Mouse (Mus musculus) left cerebral cortex, adult 18-20 months (tissue): ENCODE results near the gene Creb5. TPM values are rescaled to one million over a fixed set of nuclear protein-coding genes. Genes with fewer than 3 reads are reported as not detected.

Source experiments
- DNase-seq, 2 experiments: peaks; one replicate each; pipeline ENCODE4 v3.0.0; 2021 to 2022; ENCODE audit warnings: low spot score in 2 of 2, mixed read lengths in 1 of 2
- total RNA-seq, 2 experiments: library from RNA; stranded (reverse); gene quantifications; 2 replicates each; pipeline ENCODE4 v1.2.3; 2021

Creb5 gene
- total RNA-seq, 2 experiments from 2014 or later, result 2.5 to 2.7 TPM

DNA sequence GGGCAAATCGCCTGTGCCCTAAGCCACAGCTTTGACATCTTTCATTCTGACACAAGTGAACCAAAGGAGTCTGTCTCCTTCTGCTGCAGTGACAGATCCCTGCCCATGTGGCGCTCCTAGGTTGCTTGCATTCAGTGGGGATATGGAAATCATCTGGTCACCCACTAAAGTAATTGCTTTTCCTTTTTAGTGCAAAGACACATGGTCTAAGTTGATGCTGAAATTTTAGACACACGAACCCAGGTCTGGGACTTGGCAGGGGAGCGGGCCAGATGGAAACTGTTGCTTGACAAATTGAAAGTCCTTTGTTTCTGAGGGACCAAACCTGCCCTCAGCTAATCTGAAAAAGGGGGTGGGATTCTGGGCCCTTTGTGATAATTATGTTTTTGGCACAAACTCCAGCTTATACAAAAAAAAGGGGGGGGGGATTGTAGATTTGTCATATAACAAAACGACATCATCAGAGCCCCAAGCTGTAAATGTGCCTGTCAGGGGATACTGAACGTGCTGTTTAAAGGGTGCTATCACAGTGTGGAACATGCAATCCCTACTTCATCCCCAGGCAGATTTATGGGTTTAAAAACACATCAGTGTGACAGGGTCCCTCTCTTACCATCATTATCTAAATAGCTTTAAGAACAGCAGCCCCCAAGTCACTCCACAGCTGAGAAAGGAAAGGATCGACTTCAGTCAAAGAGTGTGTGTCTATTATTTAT, 401.9 kb downstream of the Creb5 start:
- DNase-seq, result no peak

DNA sequence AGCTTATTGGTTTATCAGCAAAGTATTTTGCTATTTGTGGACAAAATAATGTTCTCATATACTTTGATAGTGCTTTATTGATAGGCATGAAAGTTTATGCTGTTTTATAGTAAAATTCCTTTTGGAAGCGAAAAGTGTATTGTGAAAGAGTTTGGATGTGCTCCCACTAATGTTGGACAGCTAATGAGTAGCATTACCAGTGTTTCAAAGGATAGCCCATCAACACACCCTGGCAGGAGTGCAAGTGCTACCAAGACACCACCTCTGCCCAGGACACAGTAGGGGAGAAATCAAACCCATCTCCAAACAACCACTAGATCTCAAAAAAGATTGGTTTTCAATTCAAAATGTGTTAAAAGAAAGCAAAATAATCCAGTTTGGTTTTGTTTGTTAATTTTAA, 403.9 kb downstream of the Creb5 start:
- no peak for DNase-seq

DNA sequence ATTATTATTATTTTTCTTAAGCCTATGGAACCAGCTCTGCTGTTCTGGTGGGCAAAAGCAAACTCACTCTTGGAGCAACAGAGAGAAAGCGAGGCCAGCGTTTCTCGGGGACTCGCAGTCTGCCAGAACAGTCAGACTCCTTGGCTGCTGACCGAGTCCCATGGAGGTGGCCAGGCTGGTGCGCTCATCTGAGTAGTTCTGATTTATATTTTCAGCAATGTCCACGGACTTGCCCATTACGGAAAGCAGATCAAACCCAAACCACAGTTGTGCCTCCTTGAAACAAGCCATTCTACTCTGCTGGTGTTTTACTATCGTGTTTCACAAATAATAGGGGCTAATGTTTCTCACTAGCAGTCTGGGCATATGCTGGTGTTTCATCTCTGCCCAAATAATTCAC, 408.1 kb downstream of the Creb5 start:
- no peak for DNase-seq

DNA sequence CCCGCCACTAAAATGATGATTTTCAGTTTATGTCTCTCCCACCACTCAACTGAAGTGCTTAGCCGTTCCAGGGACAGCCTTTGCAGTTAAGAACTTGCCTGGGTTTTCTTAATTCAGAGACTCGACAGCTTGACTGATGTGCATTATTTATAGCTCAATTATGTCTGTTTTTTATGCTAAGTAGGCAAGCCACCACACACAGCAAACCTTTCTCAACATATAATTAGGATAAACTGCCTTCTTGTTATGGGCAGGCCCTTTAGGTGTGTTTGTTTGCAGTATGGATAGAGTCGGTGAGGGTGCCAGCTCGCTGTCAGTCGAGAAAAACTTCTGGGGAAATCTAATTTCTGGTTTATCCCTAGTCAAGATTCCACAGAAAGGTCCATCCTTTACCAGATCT, 409.4 kb downstream of the Creb5 start:
- no peak for DNase-seq

DNA sequence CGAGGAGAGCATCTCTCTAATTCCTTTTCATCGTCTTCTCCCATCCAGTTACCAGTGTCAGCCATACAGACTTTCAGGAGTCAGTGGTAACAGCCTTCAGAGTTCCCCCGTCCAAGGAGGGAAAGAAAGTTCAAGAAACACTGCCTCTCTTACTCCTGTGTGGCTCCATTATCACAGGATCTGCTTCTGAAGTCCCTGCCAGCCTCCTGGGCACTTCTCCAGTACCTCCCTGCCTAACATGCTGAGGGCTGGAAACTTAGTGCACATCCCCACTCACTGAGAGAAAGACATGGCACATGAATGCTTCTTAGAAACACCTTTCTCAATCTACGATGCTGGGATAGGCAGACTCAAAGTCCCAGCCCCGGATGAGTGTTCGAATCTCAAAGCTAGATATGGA, 409.9 kb downstream of the Creb5 start:
- peak in 1 of 2 experiments; percentile 4 for DNase-seq

DNA sequence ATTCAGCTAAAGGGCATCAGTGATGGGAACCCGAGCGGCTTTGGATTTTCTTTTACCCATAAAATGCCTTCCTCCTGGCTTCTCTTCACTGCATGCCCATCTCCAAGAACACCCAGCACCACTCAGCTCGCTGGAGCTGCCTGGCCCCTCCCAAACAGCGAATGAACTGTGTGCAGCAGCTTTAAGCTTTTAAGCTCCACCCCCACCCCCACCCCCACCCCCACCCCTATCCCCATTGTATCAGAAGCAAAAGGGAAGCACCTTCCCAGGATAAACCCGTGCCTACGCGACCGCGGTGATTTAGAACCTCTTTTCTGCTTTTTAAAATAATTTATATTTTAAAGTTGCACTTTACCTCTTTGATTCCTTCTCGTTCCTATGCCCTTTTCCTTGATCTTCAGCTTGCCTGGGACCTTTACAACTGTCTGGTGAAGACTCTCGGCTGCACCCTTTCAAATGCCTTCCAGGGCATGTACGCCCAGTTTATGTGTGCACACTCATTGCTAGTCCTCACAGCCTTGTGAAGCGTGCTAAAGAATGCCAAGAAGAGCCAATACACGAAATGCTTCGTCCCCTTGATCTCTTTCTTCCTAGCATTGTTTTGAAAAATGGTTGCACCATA, 411.2 kb downstream of the Creb5 start:
- DNase-seq, result no peak

DNA sequence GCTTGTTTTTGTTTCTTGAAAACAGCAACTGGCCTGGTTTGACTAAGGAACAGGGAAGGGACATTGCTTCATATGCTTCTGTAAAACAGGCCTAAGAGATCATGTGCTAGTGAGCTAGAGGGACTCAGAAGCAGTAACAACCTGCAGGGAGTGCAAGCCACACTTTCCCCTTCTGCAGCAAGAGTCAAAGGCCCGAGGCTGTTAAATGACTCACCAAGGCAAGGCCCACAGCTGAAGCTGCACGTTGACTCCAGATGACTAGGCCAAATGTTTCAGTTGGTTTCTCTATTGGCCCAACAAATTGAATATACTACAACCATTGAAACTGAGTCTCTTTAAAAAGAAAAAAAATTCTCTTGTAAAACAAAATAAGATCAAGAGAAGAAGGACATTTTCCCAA, 417.4 kb downstream of the Creb5 start:
- no peak for DNase-seq

DNA sequence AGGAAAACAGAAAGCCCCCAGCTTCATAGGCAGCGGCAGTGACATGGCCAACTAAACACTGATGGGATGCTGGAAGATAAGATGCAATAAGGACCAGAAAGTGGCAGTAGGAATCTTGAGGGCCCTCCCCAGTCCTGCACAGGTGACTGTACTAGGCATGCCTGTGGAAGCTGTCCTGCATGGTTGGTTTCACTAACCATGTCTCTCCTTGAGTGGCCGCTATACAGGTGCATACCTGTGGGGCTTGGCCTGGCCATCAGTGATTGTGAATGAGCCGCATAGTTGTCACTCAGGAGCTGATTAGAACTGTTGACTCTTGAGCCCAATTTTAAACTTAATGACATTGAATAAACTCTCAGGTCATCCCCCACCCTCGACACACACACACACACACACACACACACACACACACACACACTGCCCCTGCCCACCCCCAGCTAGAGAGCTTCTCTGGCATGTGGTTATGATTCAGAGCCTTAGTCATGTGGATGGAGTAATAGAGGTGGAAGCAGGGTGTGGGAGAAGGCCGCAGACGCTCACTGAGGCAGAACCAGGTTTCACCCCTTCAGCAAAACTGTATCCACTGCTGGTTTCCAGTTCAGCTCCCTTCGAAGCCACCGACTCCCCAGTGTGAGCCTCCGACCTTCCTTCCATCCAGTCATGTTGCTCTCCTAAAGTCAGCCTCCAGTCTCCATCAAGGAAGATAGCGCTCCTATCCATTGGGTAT, 419.7 kb downstream of the Creb5 start:
- no peak for DNase-seq

DNA sequence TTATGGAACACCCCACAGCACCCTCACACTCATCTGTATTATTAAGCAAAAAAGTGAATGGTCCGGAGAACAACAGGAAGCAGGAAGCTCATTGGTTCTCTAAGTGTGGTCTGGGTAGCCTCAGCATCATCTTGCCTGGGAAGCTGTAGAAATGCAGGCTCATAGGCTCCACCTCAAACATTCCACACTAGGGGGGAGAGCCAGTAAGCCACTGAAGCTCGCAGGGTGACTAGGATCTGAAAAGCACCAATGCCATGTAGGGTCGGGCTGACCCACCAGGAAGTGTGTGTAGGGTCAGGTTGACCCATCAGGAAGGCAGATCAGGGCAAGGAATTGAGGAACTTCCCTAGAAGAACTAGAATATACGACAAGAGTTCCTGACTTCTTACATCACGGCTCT, 420.7 kb downstream of the Creb5 start:
- DNase-seq, result no peak

DNA sequence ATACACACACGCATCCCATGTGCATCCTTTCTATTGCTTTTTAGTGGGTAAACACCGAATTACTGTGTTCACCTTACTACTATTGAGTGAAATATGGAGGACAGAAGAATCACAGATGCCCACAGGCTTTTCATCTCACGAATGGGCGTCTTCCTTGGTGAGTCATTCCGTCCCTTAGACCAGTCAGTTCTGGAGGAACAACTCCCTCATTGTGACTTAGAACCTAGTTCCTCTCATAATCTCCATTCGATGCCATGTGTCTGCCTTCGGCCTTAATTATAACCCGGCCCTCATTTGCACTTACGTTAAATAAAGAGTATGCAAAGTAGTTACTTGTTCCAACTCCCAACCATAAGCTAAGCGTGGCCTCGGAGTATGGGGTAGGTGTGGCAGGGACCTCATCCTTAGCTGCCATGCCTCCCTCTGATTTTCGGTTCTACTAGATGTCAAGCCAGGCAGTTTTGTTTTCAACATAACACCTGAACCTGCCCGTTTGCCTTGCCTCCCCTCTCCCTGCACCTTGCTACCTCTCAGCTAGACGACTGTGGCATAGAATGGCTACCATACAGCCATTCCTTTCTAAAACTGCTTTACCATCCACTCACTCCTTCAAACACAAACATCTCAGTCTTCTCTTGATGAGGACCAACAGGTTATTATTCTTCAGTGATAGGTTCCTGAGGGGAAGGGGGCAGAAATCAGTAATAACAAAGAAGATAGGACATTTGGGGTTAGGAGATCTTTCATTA, 422.8 kb downstream of the Creb5 start:
- DNase-seq, result no peak

DNA sequence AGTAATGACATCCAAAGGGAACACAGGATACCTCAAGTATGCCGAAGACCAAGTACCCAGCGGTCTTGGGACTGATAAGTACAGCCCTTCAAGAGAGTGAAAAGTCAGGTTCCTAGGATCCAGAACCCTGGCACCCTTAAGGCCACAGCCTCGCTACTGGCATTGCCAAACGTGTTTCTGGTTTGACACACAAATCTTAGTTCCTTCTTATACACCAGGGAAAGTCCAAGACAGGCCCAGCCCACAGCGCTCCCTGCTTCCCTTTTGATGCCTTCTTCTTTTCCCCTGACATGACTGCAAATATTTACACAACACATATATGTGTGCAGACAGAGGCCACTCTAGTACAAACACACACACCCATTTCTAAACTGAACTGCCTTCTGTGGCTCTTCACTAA, 423.5 kb downstream of the Creb5 start:
- DNase-seq, result no peak

DNA sequence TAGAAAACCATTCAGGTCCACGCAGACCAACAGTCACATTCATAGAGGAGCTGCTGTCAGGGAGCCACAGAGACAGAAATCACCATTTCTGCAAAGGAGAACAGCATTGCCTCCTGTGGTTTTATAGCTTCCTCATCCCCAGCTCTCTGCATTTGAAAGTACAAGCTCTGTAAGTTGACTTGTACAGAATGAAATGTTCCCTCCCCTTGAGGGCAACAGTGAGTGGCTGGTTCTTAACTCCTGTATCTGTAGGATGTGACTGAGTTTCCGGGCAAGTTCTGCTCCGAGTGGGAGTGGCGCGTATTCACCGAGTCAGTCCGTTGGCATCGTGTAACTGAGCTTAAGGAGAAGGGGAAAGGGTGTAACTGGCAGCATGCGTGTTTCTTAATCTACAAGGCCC, 426.1 kb downstream of the Creb5 start:
- no peak for DNase-seq

DNA sequence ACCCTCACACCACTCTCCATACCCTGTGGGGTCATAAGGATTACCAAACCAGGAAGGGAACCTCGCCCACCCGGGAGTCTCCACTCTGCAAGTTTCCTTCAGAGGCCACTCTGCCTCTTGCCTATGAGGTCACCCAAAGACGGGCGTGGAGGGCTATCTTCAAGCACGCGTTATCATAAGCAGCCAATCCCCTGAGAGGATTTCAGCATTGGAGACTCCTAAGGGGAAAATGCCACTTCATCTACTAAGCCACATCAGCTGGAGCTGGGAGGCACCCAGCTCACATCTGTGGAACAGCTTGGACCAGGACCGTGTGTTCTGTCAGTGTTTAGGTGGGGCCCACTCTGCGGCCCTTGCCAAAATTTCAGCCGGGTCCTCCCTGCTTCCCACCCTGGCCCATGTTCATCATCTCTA, 427.8 kb downstream of the Creb5 start:
- no peak for DNase-seq

DNA sequence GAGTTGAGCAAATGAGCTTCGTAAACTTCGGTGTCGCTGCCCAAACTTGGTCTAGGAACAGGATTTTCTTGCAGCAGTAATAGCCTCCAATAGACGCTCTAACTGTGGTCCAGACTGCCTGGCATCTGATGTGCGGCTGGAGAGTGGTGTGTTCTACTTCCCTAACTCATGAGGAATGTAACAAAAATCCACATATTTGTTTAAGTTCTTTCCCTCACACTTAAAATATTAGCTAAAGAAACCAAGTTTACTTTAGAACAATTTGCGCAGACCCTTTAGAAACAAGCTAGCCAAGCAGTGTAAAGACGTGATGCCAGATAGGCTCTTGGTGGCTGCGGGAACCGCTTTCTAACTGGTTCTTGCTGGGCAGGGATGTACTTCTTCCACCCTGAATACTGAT, 428.9 kb downstream of the Creb5 start:
- no peak for DNase-seq

DNA sequence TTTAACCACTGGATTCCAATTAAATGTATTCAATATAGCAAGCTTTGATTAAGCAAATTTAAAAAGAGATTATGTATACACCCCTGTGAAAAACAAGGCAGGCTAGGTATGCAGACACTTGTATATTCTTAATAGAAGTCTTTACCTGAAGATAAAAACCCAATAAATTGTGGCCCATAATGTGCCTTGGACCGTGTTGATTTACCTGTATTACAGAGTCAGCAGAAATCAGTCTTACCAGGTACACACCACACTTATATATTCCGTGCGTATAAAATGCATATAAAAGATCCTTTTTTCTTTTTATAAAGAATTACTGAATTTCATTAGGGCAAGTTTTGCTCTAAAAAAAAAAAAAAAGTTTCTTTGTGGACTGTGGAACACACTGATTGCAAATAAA, 432.9 kb downstream of the Creb5 start:
- no peak for DNase-seq

DNA sequence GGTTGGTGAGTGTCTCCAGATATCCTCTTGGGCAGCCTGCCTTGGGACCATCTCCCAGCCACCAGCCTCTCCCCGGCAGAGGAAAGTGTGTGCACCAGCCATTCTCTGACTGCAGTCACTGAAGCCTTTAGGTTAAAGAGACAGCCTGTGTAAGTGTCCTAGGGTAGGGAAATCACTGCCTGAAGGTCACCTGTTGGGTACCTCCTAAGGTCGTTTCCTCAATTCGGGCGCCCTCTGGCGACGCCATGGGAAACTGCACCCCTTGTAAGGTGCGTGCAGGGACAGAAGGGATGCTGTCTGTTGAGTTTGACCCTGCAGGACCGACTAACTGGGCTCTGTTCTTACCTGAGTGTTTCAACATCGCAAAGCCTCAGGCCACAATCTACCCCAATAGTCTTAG, 434.5 kb downstream of the Creb5 start:
- DNase-seq, result peak; percentile 65 to 78

DNA sequence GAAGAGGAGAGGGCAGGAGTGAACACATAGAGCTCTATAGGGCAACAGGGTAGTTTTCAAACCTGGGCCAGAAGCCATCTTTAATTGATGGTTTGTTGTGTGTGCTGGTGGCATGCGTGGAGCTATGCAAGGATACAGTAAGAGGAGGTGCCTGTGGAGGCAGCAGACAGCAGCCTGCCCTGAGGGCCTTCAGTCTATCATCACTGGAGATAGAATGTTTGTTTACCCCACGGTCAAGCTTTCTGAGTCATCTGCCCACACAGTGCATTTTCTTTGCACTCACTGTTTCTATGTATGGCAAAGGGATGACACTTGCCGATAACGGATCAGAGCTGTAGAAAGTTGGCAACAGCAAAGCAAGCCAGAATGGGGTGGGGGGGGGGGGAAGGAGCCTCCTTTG, 435.6 kb downstream of the Creb5 start:
- DNase-seq, result no peak

DNA sequence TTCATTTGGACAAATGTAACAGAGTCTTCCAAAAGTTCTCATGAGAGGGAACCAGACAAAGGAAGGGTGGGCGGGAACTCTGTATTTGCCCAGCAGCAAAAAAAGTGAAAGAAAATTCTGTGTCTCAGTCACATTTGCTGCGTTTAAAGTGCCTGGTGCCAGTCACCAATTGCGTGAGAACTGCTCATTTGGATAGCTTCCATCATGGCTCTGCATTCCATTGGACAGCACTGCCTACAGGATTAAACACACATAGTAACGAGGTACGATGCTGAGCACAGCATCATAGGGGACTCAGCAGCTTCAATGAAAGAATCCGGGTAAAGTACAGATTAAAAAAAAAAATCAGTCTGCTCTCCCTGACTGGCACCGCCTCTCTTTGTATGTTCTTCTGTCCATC, 443.4 kb downstream of the Creb5 start:
- DNase-seq, result no peak

DNA sequence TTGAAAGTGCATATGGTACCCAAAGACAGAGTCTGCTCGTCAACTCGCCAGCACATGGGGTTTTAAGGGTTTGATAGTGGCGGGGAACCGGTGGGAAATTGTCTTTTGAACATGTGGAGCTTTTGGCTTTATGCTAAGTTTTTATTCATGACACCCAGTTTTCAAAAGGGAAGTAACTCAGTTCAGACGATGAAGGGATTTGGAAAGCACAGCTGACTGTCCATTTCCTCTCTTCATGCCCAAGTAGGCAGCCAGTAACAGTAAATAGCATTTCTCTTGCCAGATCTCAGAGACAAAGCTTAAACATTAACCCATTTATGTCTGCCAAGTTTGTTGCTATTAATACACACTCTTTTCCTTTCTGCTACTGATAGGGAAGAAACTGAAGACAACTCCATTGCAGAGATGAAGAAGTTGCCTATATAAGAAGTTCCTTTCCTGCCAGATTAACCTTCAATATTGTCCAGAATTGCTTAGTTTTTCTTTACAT, 444.0 kb downstream of the Creb5 start:
- no peak for DNase-seq

DNA sequence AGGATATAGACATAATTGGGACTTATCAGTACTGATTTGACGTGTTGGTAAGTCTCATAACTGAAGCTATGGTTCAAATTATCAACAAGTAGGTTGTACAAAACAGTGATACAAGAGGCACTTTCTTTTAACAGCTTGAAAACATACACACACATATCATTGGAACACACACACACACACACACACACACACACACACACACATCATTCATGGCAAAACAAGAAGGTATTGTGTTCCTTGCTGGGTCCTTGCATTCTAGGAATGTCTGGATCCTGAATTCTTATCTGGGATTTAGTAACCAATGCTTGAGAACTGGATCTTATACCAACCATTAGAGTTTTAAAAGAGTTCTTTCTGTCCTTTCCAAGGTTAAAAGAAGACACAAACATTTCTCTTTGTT, 446.5 kb downstream of the Creb5 start:
- no peak for DNase-seq

DNA sequence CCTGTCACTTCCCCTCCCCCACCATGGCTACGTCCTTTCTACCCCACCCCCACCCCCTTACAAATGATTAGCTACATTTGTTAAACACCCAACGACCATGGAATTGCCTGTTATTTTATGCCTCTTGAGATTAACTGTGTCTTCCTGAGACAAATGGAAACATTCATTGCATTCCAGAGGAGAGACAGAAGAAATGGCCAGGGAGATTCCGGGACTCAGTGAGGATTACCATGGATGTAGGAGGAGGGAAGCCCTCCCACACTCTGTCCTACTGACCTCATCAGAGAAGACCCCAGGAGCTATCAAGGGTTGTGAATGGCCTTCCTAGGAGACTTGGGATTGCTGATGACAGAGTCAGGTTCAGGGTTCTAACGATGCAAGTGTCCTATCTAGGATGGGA, 446.9 kb downstream of the Creb5 start:
- no peak for DNase-seq

DNA sequence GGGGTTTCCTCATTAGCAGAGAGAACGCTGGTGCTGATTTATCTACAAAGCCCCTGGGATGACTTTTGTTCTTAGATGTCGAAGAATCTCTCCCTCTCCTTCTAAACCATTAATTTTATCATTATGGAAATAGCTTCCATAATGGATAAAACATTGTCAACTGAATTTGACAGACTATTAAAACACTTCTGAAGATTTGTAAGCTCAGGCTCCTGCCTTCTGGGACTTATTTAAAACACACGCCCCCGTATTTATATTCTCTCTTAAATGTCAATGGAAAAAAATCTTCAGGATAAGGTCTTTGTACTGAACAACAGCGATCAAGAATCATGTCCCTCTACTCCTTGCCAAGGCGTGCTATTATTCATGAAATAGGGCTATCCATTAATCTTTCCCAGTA, 448.6 kb downstream of the Creb5 start:
- no peak for DNase-seq
